Mouse (Mus musculus) liver, postnatal 0 days (tissue): ENCODE measurements at regions not wholly inside any gene's neighbourhood (a gene's known extent, or its start where the extent isn't known, plus 50 kb on each side); places are given as distances from the start of the nearest gene placed in this dataset.
A peak's percentile ranks its signal among the peaks of the same experiment; 100 is the strongest.

Experiments used
- CTCF ChIP-seq: sonication (generic); IDR thresholded peaks from 2 replicates; pipeline ENCODE4 v1.5.1; 2016; ENCODE audit warnings: antibody characterized with exemption, low read depth
- EP300 ChIP-seq: IDR thresholded peaks from 2 replicates; pipeline ENCODE4 v1.6.1; 2016; ENCODE audit warnings: antibody characterized with exemption, low read depth, mild to moderate bottlenecking

GRCm38 (mm10) chr15:93094202-93095135, 180.5 kb downstream of the Gxylt1 start:
- TF ChIP-seq CTCF (no peak), EP300 (peak; percentile 39; the same call in 1 of the 2 replicates)
